Mouse (Mus musculus) forebrain, embryonic 14.5 days (tissue): ENCODE data around the gene 3110082J24Rik. TPM values are rescaled to one million over a fixed set of nuclear protein-coding genes. Genes with fewer than 3 reads are reported as not detected.

Experiments
- ATAC-seq: fragments of 200-750 bp; cut with Nextera tagmentation; 2 replicates; pipeline ENCODE4 v1.8.0; 2017; ENCODE audit warnings: mild to moderate bottlenecking, moderate library complexity
- DNase-seq: peaks from one replicate; pipeline ENCODE4 v3.0.0-alpha.2; 2015; ENCODE audit warnings: low spot score
- H3K27ac ChIP-seq: fragments of 300-500 bp; sonication (generic); 2 replicates; pipeline ENCODE4 v1.5.1; 2014; ENCODE audit warnings: low read depth, mild to moderate bottlenecking, control low read depth, low read length, moderate library complexity
- H3K27me3 ChIP-seq: fragments of 300-500 bp; sonication (generic); replicated peaks from 2 replicates; pipeline ENCODE4 v1.6.1; 2014; ENCODE audit warnings: low read length, control low read depth, mixed read lengths; ENCODE audit not compliant: control insufficient read depth, insufficient read depth
- H3K36me3 ChIP-seq: fragments of 300-500 bp; sonication (generic); 2 replicates; pipeline ENCODE4 v1.6.1; 2014; ENCODE audit warnings: low read length, control low read depth; ENCODE audit not compliant: control insufficient read depth, insufficient read depth
- H3K4me1 ChIP-seq: fragments of 300-500 bp; sonication (generic); 2 replicates; pipeline ENCODE4 v1.6.1; 2014; ENCODE audit warnings: antibody characterized with exemption, low read length, control low read depth; ENCODE audit not compliant: control insufficient read depth, insufficient read depth
- H3K4me2 ChIP-seq: fragments of 300-500 bp; sonication (generic); 2 replicates; pipeline ENCODE4 v1.6.1; 2014; ENCODE audit warnings: mild to moderate bottlenecking, control low read depth, low read length
- H3K4me3 ChIP-seq: fragments of 300-500 bp; sonication (generic); 2 replicates; pipeline ENCODE4 v1.5.1; 2014; ENCODE audit warnings: low read depth, low read length, control low read depth
- H3K9ac ChIP-seq: fragments of 300-500 bp; sonication (generic); 2 replicates; pipeline ENCODE4 v1.6.1; 2014; ENCODE audit warnings: mild to moderate bottlenecking, low read length, control low read depth, moderate library complexity
- H3K9me3 ChIP-seq: fragments of 300-500 bp; sonication (generic); replicated peaks from 2 replicates; pipeline ENCODE4 v1.6.1; 2016; ENCODE audit warnings: low read length, control low read depth, mixed read lengths; ENCODE audit not compliant: control insufficient read depth
- WGBS: fragments of 180-500 bp; shearing (Covaris S2); extraction: QIAGEN DNeasy Blood & Tissue Kit; methylation state at CpG from one replicate; pipeline ENCODE4 v1.1.7; 2014; 5-methylcytosine and 5-hydroxymethylcytosine counted together
- polyA plus RNA-seq: library from polyadenylated mRNA; unstranded; fragments of >200 nt; fragmentation: Nextera tagmentation; extraction: Ambion mirVana; gene quantifications from 2 replicates; pipeline ENCODE4 v1.2.1, GENCODE M21; 2014

3110082J24Rik gene
- polyA plus RNA-seq, 1 experiment from 2014 or later = 7.1 TPM

DNA sequence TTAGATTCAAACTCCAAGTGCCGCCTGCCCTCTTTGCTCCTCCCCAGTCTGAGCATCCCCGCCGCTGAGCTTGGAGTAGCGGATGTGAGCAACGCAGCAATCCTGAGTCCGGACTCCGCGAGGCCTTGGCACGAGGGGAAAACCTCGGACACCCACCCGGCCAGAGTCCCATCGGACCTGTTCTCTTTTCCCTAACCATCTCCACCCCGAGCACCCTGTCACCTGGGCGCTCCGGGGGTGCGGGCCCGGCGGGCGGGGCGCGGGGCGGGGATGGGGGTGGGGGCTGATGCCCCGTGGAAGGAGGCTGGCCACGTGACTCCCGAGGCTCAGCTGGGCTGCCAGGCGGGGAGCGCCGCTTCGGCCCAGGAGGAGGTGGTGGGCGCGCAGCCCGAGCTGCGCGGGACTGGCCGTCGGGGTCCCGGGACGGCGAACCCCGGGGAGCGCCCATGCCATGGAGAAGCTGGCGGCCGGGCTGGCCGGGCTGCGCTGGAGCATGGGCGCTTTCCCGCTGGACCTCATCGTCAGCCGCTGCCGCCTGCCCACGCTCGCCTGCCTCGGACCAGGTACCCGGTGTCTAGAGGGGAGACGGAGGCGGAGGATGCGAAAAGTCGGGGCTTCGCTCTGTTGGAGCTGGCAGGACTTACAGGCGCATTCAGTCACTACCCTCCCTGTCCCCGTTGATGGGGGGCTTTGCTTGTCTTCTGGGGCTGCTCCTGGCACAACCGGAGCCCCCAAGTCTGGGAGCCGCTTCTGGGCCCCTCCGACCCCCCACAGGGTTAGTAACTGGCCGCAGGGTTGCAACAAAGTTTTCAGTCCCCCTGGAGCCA, 832 bp downstream of the 3110082J24Rik start, which contains the start of gene Garem2:
Garem2 (plus strand) TSS at position 321 of the 827 bp plus-strand sequence.
- ATAC-seq (peak; percentile 56), DNase-seq (peak; percentile 75)
- Histone ChIP-seq H3K4me2 (peak within 1 kb of the TSS; percentile 96), H3K36me3 (peaks cover 10% of the 10 kb centered on the region; the same call in 1 of the 2 replicates), H3K27me3 (no peaks in the 10 kb centered on the region), H3K9me3 (no peaks in the 10 kb centered on the region), H3K4me1 (peaks cover 25% of the 10 kb centered on the region), H3K27ac (peak within 1 kb of the TSS; percentile 84), H3K4me3 (peak within 1 kb of the TSS; percentile 70), H3K9ac (peak within 1 kb of the TSS; percentile 84)
- 1% methylated on average over 55 of the region's 65 CpGs for whole genome bisulfite sequencing

DNA sequence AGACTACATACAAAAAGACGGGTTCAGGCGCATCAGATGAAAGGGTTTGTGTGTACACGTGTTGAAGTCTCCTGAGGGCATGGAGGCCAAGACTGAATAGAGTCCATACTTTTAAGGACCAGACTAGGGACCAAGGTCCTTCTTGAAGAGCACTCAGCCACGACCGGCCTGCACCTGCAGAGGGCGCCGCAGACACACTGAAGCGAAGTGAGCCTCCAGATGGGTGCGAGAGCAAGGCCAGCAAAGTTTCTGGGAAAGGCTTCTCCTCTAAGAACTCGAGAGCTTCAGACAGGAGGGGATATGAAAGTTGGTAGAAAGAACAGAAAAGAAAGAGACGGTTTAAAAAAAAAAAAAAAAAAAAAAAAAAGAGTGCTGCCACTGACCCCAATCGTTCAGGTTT, 1.5 kb downstream of the 3110082J24Rik start:
- Histone ChIP-seq H3K27ac (no peak overlapping the region), H3K9ac (no peak overlapping the region; the same call in 1 of the 2 replicates), H3K36me3 (0 out of 2 replicates have a peak, but pooled peaks cover 4% of the 10 kb centered on the region), H3K4me3 (peak overlapping the region; percentile 70), H3K4me2 (peak overlapping the region; percentile 96), H3K27me3 (no peaks in the 10 kb centered on the region), H3K9me3 (no peaks in the 10 kb centered on the region), H3K4me1 (peaks cover 20% of the 10 kb centered on the region)
- ATAC-seq (0 out of 2 replicates have a peak, but pooled peaks have one; percentile 11), DNase-seq (peak; percentile 85)
- WGBS = 1% methylated on average over 12 of the region's 12 CpGs

DNA sequence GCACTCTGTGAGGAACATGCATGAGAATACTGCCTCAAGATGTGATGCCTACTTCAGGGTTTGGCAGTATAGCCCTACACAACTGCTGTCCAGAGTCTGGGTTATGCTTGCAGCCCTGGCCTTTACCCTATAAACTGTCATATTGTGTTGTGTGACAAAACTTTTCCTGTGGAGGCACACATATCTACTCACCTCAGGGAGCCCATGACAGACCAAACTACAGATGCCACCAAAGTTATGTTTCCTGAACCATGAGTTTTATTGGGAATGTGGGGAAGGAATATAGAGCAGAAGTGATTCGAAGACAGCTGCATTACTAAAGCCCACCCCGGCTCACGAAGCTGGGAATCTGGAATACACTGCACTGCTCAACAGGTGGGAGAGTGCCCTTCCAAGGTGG, 2.5 kb downstream of the 3110082J24Rik start:
- Histone ChIP-seq H3K4me3 (no peak overlapping the region), H3K27me3 (no peaks in the 10 kb centered on the region), H3K4me2 (no peak overlapping the region), H3K27ac (no peak overlapping the region), H3K36me3 (no peaks in the 10 kb centered on the region), H3K9ac (no peak overlapping the region), H3K9me3 (no peaks in the 10 kb centered on the region), H3K4me1 (peaks cover 20% of the 10 kb centered on the region)
- 86% methylated on average over 3 of the region's 3 CpGs for WGBS
- no peak for ATAC-seq
- DNase-seq = no peak

DNA sequence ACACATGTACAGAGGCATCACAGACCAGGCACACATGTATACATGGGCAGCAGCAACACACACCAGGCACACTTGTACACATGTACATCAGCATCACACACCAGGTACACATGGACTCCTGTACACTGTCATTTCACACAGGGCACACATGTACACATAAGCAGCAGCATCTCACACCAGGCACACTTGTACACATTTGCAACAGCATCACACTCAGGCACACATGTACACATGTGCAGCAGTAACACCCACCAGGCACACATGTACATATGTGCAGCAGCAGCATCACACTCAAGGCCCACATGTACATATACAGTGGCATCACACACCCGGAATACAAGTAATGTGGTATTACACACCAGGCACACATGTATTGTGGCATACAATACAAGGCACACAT, 7.6 kb downstream of the 3110082J24Rik start:
- no peak overlapping the region for H3K4me3 ChIP-seq
- H3K36me3 ChIP-seq = no peaks in the 10 kb centered on the region
- ATAC-seq (no peak), DNase-seq (no peak)
- no peaks in the 10 kb centered on the region for H3K9me3 ChIP-seq
- H3K27me3 ChIP-seq = no peaks in the 10 kb centered on the region
- no peak overlapping the region for H3K4me2 ChIP-seq
- no peaks in the 10 kb centered on the region for H3K4me1 ChIP-seq
- WGBS = 96% methylated on average over 1 of the region's 1 CpGs
- H3K27ac ChIP-seq = no peak overlapping the region
- H3K9ac ChIP-seq = no peak overlapping the region

DNA sequence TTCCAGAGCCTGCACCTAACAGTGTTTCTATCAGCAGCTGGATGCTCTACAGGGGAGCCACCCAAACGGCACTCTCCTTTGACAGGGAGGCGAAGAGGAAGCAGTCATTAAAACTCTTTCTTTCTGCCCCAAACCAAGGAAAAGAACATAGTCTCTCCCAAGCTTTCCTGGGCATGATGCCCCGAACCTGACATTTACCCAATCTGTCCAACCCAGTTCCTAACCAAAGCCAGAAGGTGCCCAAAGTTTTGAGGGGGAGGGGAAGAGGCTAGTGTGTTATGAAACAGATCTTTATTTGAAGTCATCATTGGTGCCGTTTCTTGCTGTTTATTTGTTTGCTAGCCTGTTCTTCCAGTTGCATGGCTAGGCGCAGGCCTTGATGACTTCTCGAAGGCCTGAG, 10.2 kb downstream of the 3110082J24Rik start:
- H3K4me1 ChIP-seq = no peaks in the 10 kb centered on the region
- DNase-seq = no peak
- H3K36me3 ChIP-seq = no peaks in the 10 kb centered on the region
- no peak overlapping the region for H3K4me2 ChIP-seq
- no peak overlapping the region for H3K9ac ChIP-seq
- no peak overlapping the region for H3K27ac ChIP-seq
- H3K9me3 ChIP-seq = no peaks in the 10 kb centered on the region
- 79% methylated on average over 6 of the region's 6 CpGs for WGBS
- no peaks in the 10 kb centered on the region for H3K27me3 ChIP-seq
- ATAC-seq = no peak
- H3K4me3 ChIP-seq = no peak overlapping the region

DNA sequence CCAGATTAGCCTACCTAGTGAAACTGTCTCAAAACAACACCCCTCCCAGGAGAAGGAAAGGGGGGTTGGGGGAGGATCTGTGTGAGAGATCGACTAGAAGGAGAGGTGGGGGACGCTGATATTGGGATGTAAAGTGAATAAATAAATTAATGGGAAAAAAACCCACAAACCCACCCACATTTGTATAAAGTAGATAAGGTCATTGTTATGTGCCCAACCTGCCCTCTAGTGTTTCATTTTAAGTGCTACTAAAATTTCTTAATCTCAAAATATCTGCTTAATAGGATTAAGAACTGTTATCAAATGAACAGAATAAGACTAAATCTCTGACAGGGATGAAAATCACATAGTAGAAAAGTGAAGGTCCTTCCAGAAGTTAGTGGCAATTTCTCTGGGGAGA, 11.5 kb downstream of the 3110082J24Rik start:
- H3K36me3 ChIP-seq = no peaks in the 10 kb centered on the region

DNA sequence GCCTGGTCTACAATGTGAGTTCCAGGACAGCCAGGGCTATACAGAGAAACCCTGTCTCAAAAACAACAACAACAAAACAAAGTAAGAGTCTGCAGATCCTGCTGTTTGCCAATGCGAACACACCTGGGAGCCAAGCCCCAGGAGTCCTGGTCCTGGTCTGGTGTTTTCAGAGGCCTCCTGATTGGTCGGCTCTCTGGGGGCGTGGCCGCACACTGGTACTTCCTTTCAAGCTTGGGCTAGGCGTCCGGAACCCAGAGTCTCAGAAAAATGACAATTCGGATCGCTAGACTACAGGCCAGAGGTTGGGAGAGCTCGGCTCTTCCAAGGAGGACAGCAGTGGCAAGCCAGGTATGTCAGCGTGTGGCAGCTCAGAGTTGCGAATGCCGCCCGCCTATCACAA, 13.2 kb downstream of the 3110082J24Rik start:
- H3K27me3 ChIP-seq = no peaks in the 10 kb centered on the region
- H3K27ac ChIP-seq = no peak overlapping the region
- no peaks in the 10 kb centered on the region for H3K4me1 ChIP-seq
- 61% methylated on average over 13 of the region's 13 CpGs for WGBS
- no peak overlapping the region for H3K4me3 ChIP-seq
- no peak overlapping the region for H3K4me2 ChIP-seq
- no peak overlapping the region for H3K9ac ChIP-seq
- ATAC-seq (no peak), DNase-seq (no peak)
- H3K9me3 ChIP-seq = no peaks in the 10 kb centered on the region
- no peaks in the 10 kb centered on the region for H3K36me3 ChIP-seq

More for the DNA sequence above, 11.5 kb downstream of the 3110082J24Rik start:
- H3K27me3 ChIP-seq = no peaks in the 10 kb centered on the region
- no peak overlapping the region for H3K4me3 ChIP-seq
- ATAC-seq = no peak
- no peaks in the 10 kb centered on the region for H3K9me3 ChIP-seq
- no peak overlapping the region for H3K4me2 ChIP-seq
- DNase-seq = no peak
- 41% methylated on average over 2 of the region's 2 CpGs for WGBS
- H3K27ac ChIP-seq = no peak overlapping the region
- no peak overlapping the region for H3K9ac ChIP-seq
- H3K4me1 ChIP-seq = no peaks in the 10 kb centered on the region

DNA sequence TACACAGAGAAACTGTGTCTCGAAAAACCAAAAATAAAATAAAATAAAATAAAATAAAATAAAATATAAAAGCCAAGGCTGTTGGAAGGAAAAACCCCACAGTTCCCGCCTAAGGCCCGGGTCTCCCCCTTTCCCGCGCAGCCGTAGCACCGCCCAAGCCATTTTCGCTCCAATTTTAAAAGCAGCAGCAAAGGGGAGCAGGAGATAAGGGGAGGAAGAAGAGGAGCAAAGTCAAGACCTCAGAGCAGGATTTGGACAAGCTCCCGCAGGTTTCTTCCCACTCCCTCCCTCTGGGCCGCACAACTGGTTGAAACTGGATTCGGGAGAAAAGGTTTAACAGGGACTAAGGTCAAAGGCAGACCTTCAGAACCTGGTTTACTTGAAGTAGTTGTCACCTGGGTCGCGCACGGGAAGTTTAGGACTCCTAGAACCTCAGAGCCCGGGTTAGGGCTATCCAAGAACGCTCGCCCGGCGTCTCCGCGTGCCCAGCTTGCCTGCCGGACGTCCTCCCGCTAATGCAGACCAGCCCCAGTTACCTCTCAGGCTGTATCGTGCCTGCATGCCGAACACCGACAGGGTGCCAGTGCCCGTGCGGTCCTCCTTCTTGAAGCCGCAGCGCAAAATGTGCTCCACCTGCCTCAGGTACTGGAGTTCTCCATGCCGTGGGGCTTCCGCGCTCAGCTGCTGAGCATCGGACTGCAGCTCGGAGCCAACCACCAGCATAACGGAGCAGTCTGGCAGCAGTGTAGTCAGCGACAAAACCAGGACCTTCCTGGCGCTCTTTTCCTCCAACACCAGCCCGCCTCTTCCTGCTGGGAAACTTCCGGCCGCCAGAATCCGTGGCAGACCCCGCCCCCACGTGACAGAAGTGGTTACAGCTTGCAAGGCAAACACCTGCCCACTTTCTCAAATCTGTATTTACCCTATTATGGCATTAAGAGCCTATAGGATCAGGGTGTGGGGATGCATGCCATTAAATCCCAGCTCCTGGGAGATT, 32.8 kb downstream of the 3110082J24Rik start, which contains the start of gene Tyms:
Tyms (minus strand) TSS at position 793 of the 997 bp plus-strand sequence.
- Histone ChIP-seq H3K9ac (peak within 1 kb of the TSS; percentile 82), H3K4me2 (peak within 1 kb of the TSS; percentile 66), H3K27me3 (no peaks in the 10 kb centered on the region), H3K36me3 (peaks cover 20% of the 10 kb centered on the region), H3K9me3 (no peaks in the 10 kb centered on the region), H3K4me1 (peaks cover 4% of the 10 kb centered on the region; the same call in 1 of the 2 replicates), H3K27ac (peak within 1 kb of the TSS; percentile 76), H3K4me3 (peak within 1 kb of the TSS; percentile 70)
- DNase-seq = peak; percentile 92
- ATAC-seq = peak; percentile 95
- 1% methylated on average over 45 of the region's 45 CpGs for WGBS
